Mouse (Mus musculus): ENCODE data around the gene Dennd1c. TPM values are rescaled to one million over a fixed set of nuclear protein-coding genes. Genes with fewer than 3 reads are reported as not detected.

Dennd1c gene
- polyA plus RNA-seq, 1 experiment from 2014 or later, result 3.4 TPM

Other genes starting within 250 kb of the Dennd1c start
- gene Rfx2, start 247.5 kb downstream of the Dennd1c start, polyA plus RNA-seq (2014; fragmentation: Nextera tagmentation; extraction: Ambion mirVana), result 2.3 and 3.9 TPM in 2 replicates
- gene Acsbg2, start 204.1 kb downstream of the Dennd1c start, polyA plus RNA-seq (2014; fragmentation: Nextera tagmentation; extraction: Ambion mirVana), result not detected in 2 replicates
- 0.15 and 0.30 TPM in 2 replicates for gene 1700061G19Rik, start 203.0 kb downstream of the Dennd1c start, polyA plus RNA-seq (2014; fragmentation: Nextera tagmentation; extraction: Ambion mirVana)
- 35.5 and 35.8 TPM in 2 replicates for gene Mllt1, start 143.1 kb downstream of the Dennd1c start, polyA plus RNA-seq (2014; fragmentation: Nextera tagmentation; extraction: Ambion mirVana)
- not detected in 2 replicates for gene Acer1, start 96.4 kb downstream of the Dennd1c start, polyA plus RNA-seq (2014; fragmentation: Nextera tagmentation; extraction: Ambion mirVana)
- 173 and 206 TPM in 2 replicates for gene Clpp, start 88.2 kb downstream of the Dennd1c start, polyA plus RNA-seq (2014; fragmentation: Nextera tagmentation; extraction: Ambion mirVana)
- 54.8 and 55.8 TPM in 2 replicates for gene Alkbh7, start 81.2 kb downstream of the Dennd1c start, polyA plus RNA-seq (2014; fragmentation: Nextera tagmentation; extraction: Ambion mirVana)
- 1.4 TPM in 1 of 2 replicates, not detected in the other for gene Pspn, start 78.5 kb downstream of the Dennd1c start, polyA plus RNA-seq (2014; fragmentation: Nextera tagmentation; extraction: Ambion mirVana)
- 65.1 and 65.6 TPM in 2 replicates for gene Gtf2f1, start 67.2 kb downstream of the Dennd1c start, polyA plus RNA-seq (2014; fragmentation: Nextera tagmentation; extraction: Ambion mirVana)
- 0.24 and 0.39 TPM in 2 replicates for gene Gm17949, start 67.0 kb downstream of the Dennd1c start, polyA plus RNA-seq (2014; fragmentation: Nextera tagmentation; extraction: Ambion mirVana)
- gene Khsrp, start 47.0 kb downstream of the Dennd1c start, polyA plus RNA-seq (2014; fragmentation: Nextera tagmentation; extraction: Ambion mirVana), result 46.2 and 65.9 TPM in 2 replicates
- gene Slc25a41, start 36.9 kb downstream of the Dennd1c start, polyA plus RNA-seq (2014; fragmentation: Nextera tagmentation; extraction: Ambion mirVana), result 0.16 TPM in 1 of 2 replicates, not detected in the other
- gene Crb3, start 19.4 kb downstream of the Dennd1c start, polyA plus RNA-seq (2014; fragmentation: Nextera tagmentation; extraction: Ambion mirVana), result 46.4 and 48.7 TPM in 2 replicates
- 12.9 and 13.2 TPM in 2 replicates for gene Slc25a23, start 18.7 kb downstream of the Dennd1c start, polyA plus RNA-seq (2014; fragmentation: Nextera tagmentation; extraction: Ambion mirVana)
- 23.3 and 23.8 TPM in 2 replicates for gene Tubb4a, start 9.3 kb upstream of the Dennd1c start, polyA plus RNA-seq (2014; fragmentation: Nextera tagmentation; extraction: Ambion mirVana)
- 9.8 and 10.1 TPM in 2 replicates for gene Tnfsf9, start 26.8 kb upstream of the Dennd1c start, polyA plus RNA-seq (2014; fragmentation: Nextera tagmentation; extraction: Ambion mirVana)
- not detected in 2 replicates for gene Cd70, start 71.3 kb upstream of the Dennd1c start, polyA plus RNA-seq (2014; fragmentation: Nextera tagmentation; extraction: Ambion mirVana)
- not detected in 2 replicates for gene Tnfsf14, start 115.7 kb upstream of the Dennd1c start, polyA plus RNA-seq (2014; fragmentation: Nextera tagmentation; extraction: Ambion mirVana)
- gene C3, start 149.6 kb upstream of the Dennd1c start, polyA plus RNA-seq (2014; fragmentation: Nextera tagmentation; extraction: Ambion mirVana), result 0.19 and 1.2 TPM in 2 replicates
- gene Gpr108, start 169.9 kb upstream of the Dennd1c start, polyA plus RNA-seq (2014; fragmentation: Nextera tagmentation; extraction: Ambion mirVana), result 32.8 and 36.8 TPM in 2 replicates
- 29.7 and 37.1 TPM in 2 replicates for gene Trip10, start 170.9 kb upstream of the Dennd1c start, polyA plus RNA-seq (2014; fragmentation: Nextera tagmentation; extraction: Ambion mirVana)
- 1.3 and 1.7 TPM in 2 replicates for gene Vav1, start 200.6 kb upstream of the Dennd1c start, polyA plus RNA-seq (2014; fragmentation: Nextera tagmentation; extraction: Ambion mirVana)